Mouse (Mus musculus) kidney, embryonic 14.5 days (tissue): ENCODE results near the gene Brms1. TPM values are rescaled to one million over a fixed set of nuclear protein-coding genes. Genes with fewer than 3 reads are reported as not detected.

Experiments
- ATAC-seq: fragments of 200-750 bp; cut with Nextera tagmentation; 2 replicates; pipeline ENCODE4 v1.8.0; 2017; ENCODE audit warnings: moderate number of reproducible peaks, mild to moderate bottlenecking, moderate TSS enrichment, moderate library complexity; ENCODE audit not compliant: low FRiP score, low TSS enrichment
- H3K27ac ChIP-seq: fragments of 300-500 bp; sonication (generic); 2 replicates; pipeline ENCODE4 v1.5.1; 2014; ENCODE audit warnings: low read depth, mild to moderate bottlenecking, low read length, moderate library complexity, mixed read lengths
- H3K27me3 ChIP-seq: fragments of 300-500 bp; sonication (generic); 2 replicates; pipeline ENCODE4 v1.6.1; 2014; ENCODE audit warnings: mild to moderate bottlenecking, low read length; ENCODE audit not compliant: control insufficient read depth, insufficient read depth
- H3K36me3 ChIP-seq: fragments of 300-500 bp; sonication (generic); 2 replicates; pipeline ENCODE4 v1.6.1; 2014; ENCODE audit warnings: low read length, mixed read lengths; ENCODE audit not compliant: control insufficient read depth, insufficient read depth
- H3K4me1 ChIP-seq: fragments of 300-500 bp; sonication (generic); 2 replicates; pipeline ENCODE4 v1.6.1; 2014; ENCODE audit warnings: low read length, mixed read lengths; ENCODE audit not compliant: control insufficient read depth, insufficient read depth
- H3K4me2 ChIP-seq: fragments of 300-500 bp; sonication (generic); replicated peaks from 2 replicates; pipeline ENCODE4 v1.6.1; 2014; ENCODE audit warnings: low read depth, mild to moderate bottlenecking, low read length
- H3K4me3 ChIP-seq: fragments of 300-500 bp; sonication (generic); 2 replicates; pipeline ENCODE4 v1.5.1; 2014; ENCODE audit warnings: mild to moderate bottlenecking, low read length
- H3K9ac ChIP-seq: fragments of 300-500 bp; sonication (generic); 2 replicates; pipeline ENCODE4 v1.6.1; 2014; ENCODE audit warnings: low read depth, mild to moderate bottlenecking, low read length, moderate library complexity
- H3K9me3 ChIP-seq: fragments of 300-500 bp; sonication (generic); 2 replicates; pipeline ENCODE4 v1.6.1; 2016; ENCODE audit warnings: low read length; ENCODE audit not compliant: control insufficient read depth
- WGBS: fragments of 180-500 bp; shearing (Covaris S2); extraction: QIAGEN DNeasy Blood & Tissue Kit; methylation state at CpG from one replicate; pipeline ENCODE4 v1.1.7; 2014; 5-methylcytosine and 5-hydroxymethylcytosine counted together
- polyA plus RNA-seq: library from polyadenylated mRNA; unstranded; fragments of >200 nt; fragmentation: Nextera tagmentation; extraction: Ambion mirVana; gene quantifications from 2 replicates; pipeline ENCODE4 v1.2.1, GENCODE M21; 2014

The Brms1 gene
- polyA plus RNA-seq, 1 experiment from 2014 or later = 57.5 TPM

GRCm38 (mm10) chr19:5056251-5056650 is 15.1 kb downstream of the Brms1 start:
- Histone ChIP-seq H3K9me3 (no peaks in the 10 kb centered on the region), H3K4me2 (no peak overlapping the region), H3K9ac (no peak overlapping the region), H3K4me1 (peaks cover 54% of the 10 kb centered on the region), H3K27ac (no peak overlapping the region), H3K27me3 (peaks cover 25% of the 10 kb centered on the region), H3K36me3 (no peaks in the 10 kb centered on the region), H3K4me3 (no peak overlapping the region)
- WGBS = 13% methylated on average over 6 of the region's 6 CpGs
- no peak for ATAC-seq

- Histone ChIP-seq H3K9ac (no peak overlapping the region), H3K4me1 (peaks cover 41% of the 10 kb centered on the region), H3K27me3 (peaks cover 6% of the 10 kb centered on the region; the same call in 1 of the 2 replicates), H3K9me3 (no peaks in the 10 kb centered on the region), H3K36me3 (no peaks in the 10 kb centered on the region), H3K4me2 (no peak overlapping the region), H3K27ac (peak overlapping the region; percentile 85; the same call in 1 of the 2 replicates), H3K4me3 (no peak overlapping the region)
- 26% methylated on average over 16 of the region's 16 CpGs for WGBS
- ATAC-seq = no peak
These were observed 17.0 kb downstream of the Brms1 start for GRCm38 (mm10) chr19:5057876-5058775.

DNA sequence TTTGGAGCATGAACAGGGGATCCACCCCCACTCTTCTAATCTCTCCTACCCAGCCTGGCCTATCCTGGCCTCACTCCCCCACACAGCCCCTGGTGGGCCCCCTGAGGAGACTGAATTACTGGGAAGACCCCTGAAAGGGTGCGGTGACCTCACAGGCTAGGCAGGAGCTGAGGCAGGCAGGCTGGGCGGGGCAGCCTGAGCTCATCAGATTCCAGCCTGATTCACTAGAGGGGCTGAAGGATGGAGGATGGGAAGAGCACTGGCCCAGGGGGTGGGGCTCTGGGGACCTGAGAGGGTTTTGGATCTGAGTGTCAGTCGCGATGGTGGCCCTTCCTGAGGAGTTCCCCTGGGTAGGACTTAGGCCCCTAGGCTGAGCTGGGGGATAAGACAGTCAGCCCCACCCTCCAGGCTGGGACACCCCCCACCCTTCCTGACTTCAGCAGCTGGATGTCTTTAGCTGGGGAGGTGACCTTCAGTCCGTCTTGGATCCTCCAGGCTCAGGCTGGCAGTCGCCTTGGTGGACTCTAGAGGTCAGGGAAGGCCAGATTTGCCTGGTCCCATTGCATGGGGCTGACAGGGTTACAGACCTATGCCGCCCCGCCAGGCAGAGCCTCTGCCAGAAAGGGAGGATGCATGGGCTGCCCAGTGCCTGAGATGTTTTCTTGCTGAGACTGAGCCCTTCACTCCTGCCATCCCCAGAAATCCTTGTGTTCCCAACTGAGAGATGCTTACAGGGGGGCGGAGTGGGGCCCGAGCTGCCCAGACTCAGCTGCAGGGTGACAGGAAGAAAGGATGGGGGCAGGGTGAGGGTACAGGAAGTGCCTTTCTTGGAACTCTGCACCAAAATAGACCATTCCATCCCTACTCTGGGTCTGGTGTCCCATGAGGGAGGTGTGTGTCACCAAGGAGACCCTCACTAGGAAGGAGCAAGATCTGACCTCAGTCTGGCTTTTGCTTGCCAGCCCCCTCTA is 17.9 kb downstream of the Brms1 start:
- Histone ChIP-seq H3K9ac (no peak overlapping the region), H3K4me1 (peaks cover 41% of the 10 kb centered on the region), H3K4me2 (peak overlapping the region; percentile 12), H3K27me3 (no peaks in the 10 kb centered on the region), H3K9me3 (no peaks in the 10 kb centered on the region), H3K4me3 (no peak overlapping the region), H3K27ac (peak overlapping the region; percentile 85), H3K36me3 (no peaks in the 10 kb centered on the region)
- ATAC-seq = peak; percentile 48
- WGBS = 10% methylated on average over 10 of the region's 10 CpGs

GRCm38 (mm10) chr19:5060365-5061330 is 19.5 kb downstream of the Brms1 start:
- Histone ChIP-seq H3K4me2 (no peak overlapping the region), H3K27me3 (no peaks in the 10 kb centered on the region), H3K4me3 (no peak overlapping the region), H3K27ac (peak overlapping the region; percentile 85), H3K4me1 (peaks cover 50% of the 10 kb centered on the region), H3K9ac (no peak overlapping the region), H3K36me3 (no peaks in the 10 kb centered on the region), H3K9me3 (no peaks in the 10 kb centered on the region)
- WGBS = 27% methylated on average over 5 of the region's 5 CpGs
- peak; percentile 5; the same call in 1 of the 2 replicates for ATAC-seq

GRCm38 (mm10) chr19:5062041-5062440 is 20.9 kb downstream of the Brms1 start:
- 89% methylated on average over 5 of the region's 5 CpGs for WGBS

GRCm38 (mm10) chr19:5062446-5062845 is 21.3 kb downstream of the Brms1 start:
- Histone ChIP-seq H3K9me3 (no peaks in the 10 kb centered on the region), H3K9ac (no peak overlapping the region), H3K27ac (no peak overlapping the region), H3K36me3 (no peaks in the 10 kb centered on the region), H3K27me3 (no peaks in the 10 kb centered on the region), H3K4me1 (peaks cover 47% of the 10 kb centered on the region), H3K4me3 (no peak overlapping the region), H3K4me2 (no peak overlapping the region)
- no peak for ATAC-seq
- 55% methylated on average over 6 of the region's 6 CpGs for WGBS

More at GRCm38 (mm10) chr19:5062041-5062440, 20.9 kb downstream of the Brms1 start:
- H3K4me1 ChIP-seq = peaks cover 44% of the 10 kb centered on the region
- ATAC-seq = no peak
- no peaks in the 10 kb centered on the region for H3K36me3 ChIP-seq
- no peak overlapping the region for H3K4me3 ChIP-seq
- H3K9ac ChIP-seq = no peak overlapping the region
- no peak overlapping the region for H3K27ac ChIP-seq
- no peak overlapping the region for H3K4me2 ChIP-seq
- no peaks in the 10 kb centered on the region for H3K9me3 ChIP-seq
- H3K27me3 ChIP-seq = no peaks in the 10 kb centered on the region

GRCm38 (mm10) chr19:5065104-5065503 is 23.9 kb downstream of the Brms1 start:
- peaks cover 9% of the 10 kb centered on the region for H3K27me3 ChIP-seq
- H3K4me1 ChIP-seq = peaks cover 44% of the 10 kb centered on the region
- no peak overlapping the region for H3K9ac ChIP-seq
- H3K4me2 ChIP-seq = no peak overlapping the region
- H3K4me3 ChIP-seq = no peak overlapping the region
- ATAC-seq = no peak
- 58% methylated on average over 7 of the region's 7 CpGs for WGBS
- no peaks in the 10 kb centered on the region for H3K9me3 ChIP-seq
- H3K36me3 ChIP-seq = no peaks in the 10 kb centered on the region
- H3K27ac ChIP-seq = no peak overlapping the region; the same call in 1 of the 2 replicates
